Mouse (Mus musculus): ENCODE results near the gene Fam131a.

DNA sequence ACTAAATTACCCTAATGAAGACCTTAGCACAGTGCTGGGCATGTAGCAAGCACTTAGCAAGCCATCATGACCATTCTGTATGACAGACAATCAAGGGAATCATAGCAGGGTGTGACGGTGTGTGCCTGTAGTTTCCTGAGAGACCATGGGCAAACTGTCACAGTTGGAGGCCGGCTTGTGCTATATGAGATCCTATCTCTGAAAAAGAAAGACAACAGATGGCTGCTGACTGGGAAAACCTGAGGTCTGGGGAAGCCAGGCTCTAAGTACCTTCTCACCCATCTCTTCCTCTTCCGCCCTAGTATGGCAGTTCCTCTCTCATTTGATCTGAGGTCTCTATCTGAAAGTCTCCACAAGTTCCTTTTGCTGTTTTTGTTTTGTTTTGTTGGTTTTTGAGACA, 12.7 kb downstream of the Fam131a start:
- TF ChIP-seq CTCF (conservative IDR thresholded peaks at IDR 0.05; ENCODE audit: low read length) (no peak), POU5F1 (IDR thresholded peaks at IDR 0.05; ENCODE audit: borderline replicate concordance, low read length) (no peak)

Data from E14TG2a.4 (cell line).